Mouse (Mus musculus) ES-Bruce4 (cell line): Measurements from ENCODE around the gene Eif4e3.
A peak's percentile ranks its signal among the peaks of the same experiment; 100 is the strongest.

ENCODE experiments used
- CTCF ChIP-seq: IDR thresholded peaks from one replicate; pipeline ENCODE4 v1.8.1; 2011; ENCODE audit warnings: low read depth, low read length
- POLR2A ChIP-seq: IDR thresholded peaks from one replicate; pipeline ENCODE4 v1.8.1; 2011; ENCODE audit warnings: low read length; ENCODE audit not compliant: insufficient read depth

DNA sequence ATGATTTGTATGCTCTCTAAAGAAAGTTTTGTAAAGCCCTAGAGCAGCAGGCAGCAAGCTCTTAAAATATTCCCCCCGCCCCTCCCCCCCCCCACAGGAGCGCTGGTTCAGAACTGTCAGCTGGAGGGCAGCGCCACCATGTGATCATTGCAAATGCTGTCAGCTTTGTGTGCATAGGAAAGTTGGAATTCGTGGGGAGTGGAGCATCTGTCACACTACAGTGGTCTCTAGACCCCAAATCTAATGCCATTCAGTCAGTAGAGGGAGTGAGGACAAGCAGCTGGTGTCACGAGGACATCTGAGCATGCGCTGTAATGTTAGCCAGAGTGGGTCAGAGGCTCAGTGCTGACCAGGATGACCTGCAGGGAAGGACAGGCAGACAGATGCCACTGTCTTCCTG is 42.9 kb downstream of the Eif4e3 start:
- peak; percentile 62 for TF ChIP-seq CTCF
- no peak for TF ChIP-seq POLR2A
